Mouse (Mus musculus) embryonic facial prominence, embryonic 14.5 days (tissue): ENCODE data around the gene Hmx1. TPM values are rescaled to one million over a fixed set of nuclear protein-coding genes. Genes with fewer than 3 reads are reported as not detected.

ENCODE experiments used
- ATAC-seq: fragments of 200-750 bp; cut with Nextera tagmentation; 2 replicates; pipeline ENCODE4 v1.8.0; 2017; ENCODE audit warnings: low read depth, moderate number of reproducible peaks, moderate TSS enrichment
- DNase-seq: peaks from one replicate; pipeline ENCODE4 v3.0.0-alpha.2; 2015; ENCODE audit warnings: low spot score
- H3K27ac ChIP-seq: fragments of 300-500 bp; sonication (generic); replicated peaks from 2 replicates; pipeline ENCODE4 v1.5.1; 2014; ENCODE audit warnings: low read depth, mild to moderate bottlenecking, low read length, moderate library complexity
- H3K27me3 ChIP-seq: fragments of 300-500 bp; sonication (generic); replicated peaks from 2 replicates; pipeline ENCODE4 v1.6.1; 2014; ENCODE audit warnings: low read length; ENCODE audit not compliant: control insufficient read depth, insufficient read depth
- H3K36me3 ChIP-seq: fragments of 300-500 bp; sonication (generic); 2 replicates; pipeline ENCODE4 v1.6.1; 2014; ENCODE audit warnings: low read length, mixed read lengths; ENCODE audit not compliant: control insufficient read depth, insufficient read depth
- H3K4me1 ChIP-seq: fragments of 300-500 bp; sonication (generic); 2 replicates; pipeline ENCODE4 v1.6.1; 2014; ENCODE audit warnings: antibody characterized with exemption, low read length; ENCODE audit not compliant: control insufficient read depth, insufficient read depth
- H3K4me2 ChIP-seq: fragments of 300-500 bp; sonication (generic); 2 replicates; pipeline ENCODE4 v1.6.1; 2014; ENCODE audit warnings: low read depth, mild to moderate bottlenecking, low read length, moderate library complexity, mixed read lengths
- H3K4me3 ChIP-seq: fragments of 300-500 bp; sonication (generic); 2 replicates; pipeline ENCODE4 v1.5.1; 2014; ENCODE audit warnings: low read depth, mild to moderate bottlenecking, low read length
- H3K9ac ChIP-seq: fragments of 300-500 bp; sonication (generic); 2 replicates; pipeline ENCODE4 v1.6.1; 2014; ENCODE audit warnings: low read depth, mild to moderate bottlenecking, low read length, moderate library complexity, mixed read lengths
- H3K9me3 ChIP-seq: fragments of 300-500 bp; sonication (generic); 2 replicates; pipeline ENCODE4 v1.6.1; 2016; ENCODE audit warnings: low read length; ENCODE audit not compliant: control insufficient read depth
- WGBS: fragments of 180-500 bp; shearing (Covaris S2); extraction: QIAGEN DNeasy Blood & Tissue Kit; methylation state at CpG from one replicate; pipeline ENCODE4 v1.1.7; 2014; 5-methylcytosine and 5-hydroxymethylcytosine counted together
- polyA plus RNA-seq: library from polyadenylated mRNA; unstranded; fragments of >200 nt; fragmentation: Nextera tagmentation; extraction: Ambion mirVana; gene quantifications from 2 replicates; pipeline ENCODE4 v1.2.1, GENCODE M21; 2014

The Hmx1 gene
- polyA plus RNA-seq, 1 experiment from 2014 or later: 3.4 TPM

DNA sequence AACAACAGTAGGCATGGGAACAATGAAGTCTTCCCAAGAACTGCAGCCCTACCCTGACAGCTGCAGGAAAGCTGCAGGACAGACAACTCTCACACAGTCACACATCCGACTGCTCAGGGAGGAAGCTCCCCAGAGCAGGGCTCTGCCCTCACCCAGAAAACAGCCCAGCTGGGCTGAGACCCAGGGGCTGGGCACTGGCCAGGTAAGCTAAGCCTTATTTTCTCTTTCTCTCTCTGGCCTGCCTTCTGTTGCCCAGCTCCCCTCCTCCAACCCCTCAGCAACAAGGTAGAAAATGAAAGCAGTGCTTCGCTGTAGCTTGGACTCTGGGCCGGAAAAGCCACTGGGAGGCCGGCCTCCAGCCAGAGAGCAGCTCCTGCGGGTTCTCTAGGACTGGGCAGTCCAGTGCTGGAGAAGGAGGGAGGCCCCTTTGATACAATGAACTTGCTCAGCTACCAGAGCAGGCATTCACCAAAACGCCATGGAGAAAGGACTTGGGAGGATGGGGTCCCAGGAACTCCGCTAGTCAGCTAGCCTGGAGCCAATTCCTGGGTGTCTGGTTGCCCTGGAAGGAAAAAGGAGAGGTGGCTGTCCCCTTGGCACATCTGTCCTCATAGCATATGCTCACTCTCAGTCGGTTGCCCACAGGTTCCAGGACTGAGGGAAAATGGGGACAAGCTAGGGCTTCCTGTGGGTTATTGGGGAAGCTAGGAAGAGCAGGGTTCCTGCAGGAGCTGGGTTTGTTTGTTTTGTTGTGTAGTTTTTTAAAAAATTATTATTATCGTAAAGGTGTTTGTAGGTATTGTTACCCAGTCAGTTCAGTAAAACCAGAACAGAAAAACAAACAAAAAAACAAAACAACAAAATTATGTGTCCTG lies 6.9 kb downstream of the Hmx1 start:
- Histone ChIP-seq H3K9ac (no peak overlapping the region), H3K27me3 (peaks cover 98% of the 10 kb centered on the region), H3K4me2 (peak overlapping the region; percentile 10; the same call in 1 of the 2 replicates), H3K36me3 (no peaks in the 10 kb centered on the region), H3K9me3 (no peaks in the 10 kb centered on the region), H3K27ac (no peak overlapping the region), H3K4me3 (peak overlapping the region; percentile 1; the same call in 1 of the 2 replicates), H3K4me1 (no peaks in the 10 kb centered on the region)
- 11% methylated on average over 9 of the region's 9 CpGs for WGBS
- ATAC-seq (no peak), DNase-seq (no peak)

DNA sequence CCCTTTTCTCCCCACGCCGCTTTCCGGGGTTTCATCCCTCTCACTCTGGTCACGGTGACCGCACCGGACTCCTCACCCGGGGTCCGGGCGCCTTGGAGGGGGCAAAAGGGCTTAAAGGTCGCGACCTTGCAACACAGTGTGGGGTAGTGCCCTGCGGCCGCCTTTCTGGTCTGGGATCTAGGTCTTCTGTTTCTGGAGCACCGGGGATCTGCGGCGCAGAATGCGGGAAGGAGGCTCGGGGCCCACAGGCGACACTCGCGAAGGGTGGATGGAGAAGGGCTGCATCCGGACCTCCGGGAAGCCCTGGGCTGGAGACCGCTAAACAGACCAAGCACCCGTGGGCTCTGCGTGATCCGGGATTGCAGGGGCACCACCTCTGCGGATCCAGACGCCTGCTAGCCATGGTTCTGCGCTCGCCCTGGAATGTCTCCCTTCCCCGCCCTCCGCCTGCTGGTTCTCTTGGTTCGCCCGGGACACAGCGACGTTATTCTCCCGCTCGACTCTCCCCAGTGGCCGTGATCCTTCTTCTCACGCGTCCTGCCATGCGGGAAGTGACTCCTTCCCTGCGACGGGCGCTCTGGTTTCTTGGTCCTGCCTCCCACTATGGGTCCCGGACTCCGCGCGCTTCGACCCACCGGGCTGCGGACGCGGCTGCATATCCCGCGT lies 8.2 kb downstream of the Hmx1 start:
- H3K27me3 ChIP-seq: peaks cover 98% of the 10 kb centered on the region
- no peak overlapping the region; the same call in 1 of the 2 replicates for H3K9ac ChIP-seq
- no peaks in the 10 kb centered on the region for H3K4me1 ChIP-seq
- no peaks in the 10 kb centered on the region for H3K9me3 ChIP-seq
- H3K36me3 ChIP-seq: no peaks in the 10 kb centered on the region
- no peak overlapping the region for H3K27ac ChIP-seq
- ATAC-seq: no peak
- H3K4me3 ChIP-seq: peak overlapping the region; percentile 21
- peak overlapping the region; percentile 46 for H3K4me2 ChIP-seq
- WGBS: 0% methylated on average over 38 of the region's 57 CpGs
- DNase-seq: no peak

GRCm38 (mm10) chr5:35397642-35398309 lies 8.9 kb downstream of the Hmx1 start:
- Histone ChIP-seq H3K4me1 (no peaks in the 10 kb centered on the region), H3K36me3 (no peaks in the 10 kb centered on the region), H3K4me2 (peak overlapping the region; percentile 46), H3K27me3 (peaks cover 98% of the 10 kb centered on the region), H3K27ac (no peak overlapping the region), H3K9me3 (no peaks in the 10 kb centered on the region), H3K9ac (no peak overlapping the region; the same call in 1 of the 2 replicates), H3K4me3 (peak overlapping the region; percentile 21)
- ATAC-seq: no peak
- DNase-seq: no peak
- WGBS: under 1% methylated on average over 24 of the region's 52 CpGs

DNA sequence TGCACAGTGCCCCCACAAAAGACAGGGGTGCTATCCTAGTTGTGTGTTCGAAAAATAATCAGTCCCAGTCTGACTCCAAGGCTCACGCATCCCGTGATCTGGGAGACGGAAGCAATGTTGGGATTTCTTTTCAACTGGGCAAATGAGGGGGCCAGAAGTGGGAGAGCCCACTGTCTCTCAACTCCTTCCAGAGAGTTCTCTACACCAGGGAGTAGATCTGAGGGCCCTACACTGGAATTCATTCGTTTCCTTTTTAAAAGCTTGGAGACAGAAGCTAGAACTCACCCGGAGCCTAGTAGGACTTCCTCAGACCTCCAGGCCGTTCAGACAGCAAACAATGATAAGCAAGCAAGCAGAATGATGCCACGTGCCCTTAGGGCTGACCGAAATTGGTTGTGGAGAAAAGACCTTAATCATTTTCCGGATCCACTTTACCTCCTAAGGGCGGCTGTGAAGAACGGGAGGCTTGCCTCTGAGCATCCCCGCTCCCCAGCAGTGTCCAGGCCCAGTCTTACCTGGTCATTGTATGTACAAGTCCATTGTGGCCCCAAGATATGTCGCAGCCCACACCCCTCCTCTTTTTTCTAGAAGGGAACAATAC lies 9.5 kb downstream of the Hmx1 start:
- no peaks in the 10 kb centered on the region for H3K36me3 ChIP-seq
- WGBS: 5% methylated on average over 14 of the region's 14 CpGs
- ATAC-seq: no peak
- H3K27me3 ChIP-seq: peaks cover 98% of the 10 kb centered on the region
- no peaks in the 10 kb centered on the region for H3K4me1 ChIP-seq
- no peak for DNase-seq
- no peak overlapping the region for H3K27ac ChIP-seq
- no peaks in the 10 kb centered on the region for H3K9me3 ChIP-seq
- H3K4me3 ChIP-seq: no peak overlapping the region; the same call in 1 of the 2 replicates
- no peak overlapping the region for H3K4me2 ChIP-seq
- no peak overlapping the region for H3K9ac ChIP-seq

DNA sequence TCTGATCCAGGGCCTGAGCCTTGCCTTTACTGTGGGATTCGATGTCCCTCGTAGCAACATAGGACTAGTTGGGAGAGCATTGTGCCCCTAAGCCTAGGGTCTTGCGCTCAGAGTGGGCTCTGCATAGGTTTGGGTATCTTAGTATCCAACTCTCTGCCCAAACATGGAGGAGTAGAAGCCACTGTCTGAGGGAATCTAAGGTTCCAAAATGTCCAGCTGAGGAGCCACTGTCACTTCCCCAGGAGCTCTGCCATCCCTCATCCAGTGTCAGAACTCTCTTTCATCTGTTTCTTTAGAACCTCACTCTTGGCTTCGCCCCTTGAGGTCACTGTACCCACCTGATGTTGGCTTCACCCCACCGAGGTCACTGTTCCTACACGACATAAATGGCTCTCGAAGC lies 10.2 kb downstream of the Hmx1 start:
- Histone ChIP-seq H3K27me3 (peaks cover 98% of the 10 kb centered on the region), H3K4me3 (no peak overlapping the region), H3K36me3 (no peaks in the 10 kb centered on the region), H3K9me3 (no peaks in the 10 kb centered on the region), H3K4me2 (peak overlapping the region; percentile 35; the same call in 1 of the 2 replicates), H3K4me1 (no peaks in the 10 kb centered on the region), H3K9ac (no peak overlapping the region), H3K27ac (no peak overlapping the region)
- 4% methylated on average over 7 of the region's 7 CpGs for WGBS
- DNase-seq: no peak
- ATAC-seq: no peak

GRCm38 (mm10) chr5:35399704-35400320 lies 10.9 kb downstream of the Hmx1 start:
- Histone ChIP-seq H3K4me3 (peak overlapping the region; percentile 18; the same call in 1 of the 2 replicates), H3K27ac (no peak overlapping the region), H3K36me3 (no peaks in the 10 kb centered on the region), H3K27me3 (peaks cover 98% of the 10 kb centered on the region), H3K4me2 (peak overlapping the region; percentile 35), H3K4me1 (no peaks in the 10 kb centered on the region), H3K9ac (0 out of 2 replicates have a peak overlapping the region, but pooled peaks have one; percentile 25), H3K9me3 (no peaks in the 10 kb centered on the region)
- ATAC-seq (no peak), DNase-seq (no peak)
- 4% methylated on average over 40 of the region's 48 CpGs for WGBS

- Histone ChIP-seq H3K4me1 (no peaks in the 10 kb centered on the region), H3K27ac (no peak overlapping the region), H3K9me3 (no peaks in the 10 kb centered on the region), H3K27me3 (peaks cover 93% of the 10 kb centered on the region), H3K36me3 (no peaks in the 10 kb centered on the region), H3K4me2 (no peak overlapping the region), H3K9ac (no peak overlapping the region), H3K4me3 (no peak overlapping the region)
- no peak for ATAC-seq
- DNase-seq: no peak
- 1% methylated on average over 8 of the region's 8 CpGs for WGBS
Observed at GRCm38 (mm10) chr5:35401240-35401639, 12.3 kb downstream of the Hmx1 start.
